Mouse (Mus musculus) embryonic facial prominence, embryonic 14.5 days (tissue): ENCODE data around the gene Angel2. TPM values are rescaled to one million over a fixed set of nuclear protein-coding genes. Genes with fewer than 3 reads are reported as not detected.

Source experiments
- ATAC-seq: fragments of 200-750 bp; cut with Nextera tagmentation; 2 replicates; pipeline ENCODE4 v1.8.0; 2017; ENCODE audit warnings: low read depth, moderate number of reproducible peaks, moderate TSS enrichment
- DNase-seq: peaks from one replicate; pipeline ENCODE4 v3.0.0-alpha.2; 2015; ENCODE audit warnings: low spot score
- H3K27ac ChIP-seq: fragments of 300-500 bp; sonication (generic); replicated peaks from 2 replicates; pipeline ENCODE4 v1.5.1; 2014; ENCODE audit warnings: low read depth, mild to moderate bottlenecking, low read length, moderate library complexity
- H3K27me3 ChIP-seq: fragments of 300-500 bp; sonication (generic); replicated peaks from 2 replicates; pipeline ENCODE4 v1.6.1; 2014; ENCODE audit warnings: low read length; ENCODE audit not compliant: control insufficient read depth, insufficient read depth
- H3K36me3 ChIP-seq: fragments of 300-500 bp; sonication (generic); 2 replicates; pipeline ENCODE4 v1.6.1; 2014; ENCODE audit warnings: low read length, mixed read lengths; ENCODE audit not compliant: control insufficient read depth, insufficient read depth
- H3K4me1 ChIP-seq: fragments of 300-500 bp; sonication (generic); 2 replicates; pipeline ENCODE4 v1.6.1; 2014; ENCODE audit warnings: antibody characterized with exemption, low read length; ENCODE audit not compliant: control insufficient read depth, insufficient read depth
- H3K4me2 ChIP-seq: fragments of 300-500 bp; sonication (generic); 2 replicates; pipeline ENCODE4 v1.6.1; 2014; ENCODE audit warnings: low read depth, mild to moderate bottlenecking, low read length, moderate library complexity, mixed read lengths
- H3K4me3 ChIP-seq: fragments of 300-500 bp; sonication (generic); 2 replicates; pipeline ENCODE4 v1.5.1; 2014; ENCODE audit warnings: low read depth, mild to moderate bottlenecking, low read length
- H3K9ac ChIP-seq: fragments of 300-500 bp; sonication (generic); 2 replicates; pipeline ENCODE4 v1.6.1; 2014; ENCODE audit warnings: low read depth, mild to moderate bottlenecking, low read length, moderate library complexity, mixed read lengths
- H3K9me3 ChIP-seq: fragments of 300-500 bp; sonication (generic); 2 replicates; pipeline ENCODE4 v1.6.1; 2016; ENCODE audit warnings: low read length; ENCODE audit not compliant: control insufficient read depth
- WGBS: fragments of 180-500 bp; shearing (Covaris S2); extraction: QIAGEN DNeasy Blood & Tissue Kit; methylation state at CpG from one replicate; pipeline ENCODE4 v1.1.7; 2014; 5-methylcytosine and 5-hydroxymethylcytosine counted together
- polyA plus RNA-seq: library from polyadenylated mRNA; unstranded; fragments of >200 nt; fragmentation: Nextera tagmentation; extraction: Ambion mirVana; gene quantifications from 2 replicates; pipeline ENCODE4 v1.2.1, GENCODE M21; 2014

The Angel2 gene
- polyA plus RNA-seq, 1 experiment from 2014 or later, result 37.4 TPM

DNA sequence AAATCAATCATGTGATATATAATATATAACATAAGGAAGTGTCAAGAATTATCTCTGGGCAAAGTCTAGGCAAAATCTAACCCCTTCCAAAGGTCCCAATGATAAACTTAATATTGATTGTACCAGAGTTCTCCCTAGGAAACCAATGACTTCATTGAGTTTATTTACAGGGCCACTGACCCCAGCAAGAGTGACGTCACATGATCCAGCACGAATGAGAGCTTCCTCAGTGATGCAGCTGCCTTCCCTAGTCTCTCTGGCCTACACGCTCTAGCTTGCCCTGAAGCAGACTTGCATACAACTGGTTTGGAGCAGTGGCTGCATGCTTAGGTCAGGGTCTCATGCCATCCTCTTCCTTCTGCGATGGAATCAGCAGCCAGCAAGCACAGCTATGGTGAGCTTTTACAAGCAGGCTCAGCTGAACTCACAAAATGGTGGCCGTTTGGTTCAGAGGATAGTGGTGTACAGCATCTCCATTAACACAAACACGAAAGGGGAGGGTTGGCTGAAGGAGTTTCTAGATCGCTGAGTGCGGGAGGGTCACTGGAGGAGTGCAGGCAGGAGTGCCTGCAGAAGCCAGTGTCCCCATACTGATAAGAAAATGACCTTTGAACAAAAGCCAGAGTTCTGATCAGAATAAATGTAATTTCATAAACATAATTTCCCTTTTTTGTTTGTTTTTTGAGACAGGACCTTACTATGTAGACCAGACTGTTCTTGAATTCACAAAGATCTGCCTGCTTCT lies 5.0 kb upstream of the Angel2 start:
- H3K27me3 ChIP-seq, result no peaks in the 10 kb centered on the region
- no peak for DNase-seq
- H3K9ac ChIP-seq, result no peak overlapping the region
- no peak overlapping the region for H3K4me3 ChIP-seq
- no peaks in the 10 kb centered on the region for H3K36me3 ChIP-seq
- 68% methylated on average over 8 of the region's 8 CpGs for WGBS
- no peak overlapping the region for H3K4me2 ChIP-seq
- no peak for ATAC-seq
- H3K4me1 ChIP-seq, result no peaks in the 10 kb centered on the region
- H3K9me3 ChIP-seq, result no peaks in the 10 kb centered on the region
- no peak overlapping the region for H3K27ac ChIP-seq

DNA sequence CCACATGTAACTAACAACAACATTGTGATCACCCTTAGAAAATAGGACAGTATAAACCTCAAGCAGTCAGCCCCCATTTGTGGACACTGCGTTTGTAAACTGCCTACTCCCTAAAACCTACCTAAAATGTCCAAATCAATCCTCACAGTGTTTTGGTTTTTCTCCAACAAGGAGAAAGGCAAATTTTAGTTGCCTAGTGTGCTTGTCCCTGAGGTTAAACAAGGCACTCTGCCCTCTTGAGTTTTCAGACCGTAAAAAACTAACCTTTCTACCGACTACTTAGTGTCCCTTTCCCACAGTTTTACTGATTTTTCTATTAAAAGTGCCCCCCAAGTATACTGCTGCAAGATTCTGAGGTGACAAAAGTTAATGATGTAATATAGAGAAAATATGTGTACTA lies 2.4 kb downstream of the Angel2 start:
- no peak for ATAC-seq
- H3K4me2 ChIP-seq, result peak overlapping the region; percentile 61
- H3K27me3 ChIP-seq, result no peaks in the 10 kb centered on the region
- no peak overlapping the region for H3K4me3 ChIP-seq
- H3K27ac ChIP-seq, result no peak overlapping the region
- H3K9ac ChIP-seq, result no peak overlapping the region
- no peak for DNase-seq
- 92% methylated on average over 3 of the region's 3 CpGs for WGBS
- H3K36me3 ChIP-seq, result no peaks in the 10 kb centered on the region
- H3K9me3 ChIP-seq, result no peaks in the 10 kb centered on the region
- H3K4me1 ChIP-seq, result peaks cover 9% of the 10 kb centered on the region

DNA sequence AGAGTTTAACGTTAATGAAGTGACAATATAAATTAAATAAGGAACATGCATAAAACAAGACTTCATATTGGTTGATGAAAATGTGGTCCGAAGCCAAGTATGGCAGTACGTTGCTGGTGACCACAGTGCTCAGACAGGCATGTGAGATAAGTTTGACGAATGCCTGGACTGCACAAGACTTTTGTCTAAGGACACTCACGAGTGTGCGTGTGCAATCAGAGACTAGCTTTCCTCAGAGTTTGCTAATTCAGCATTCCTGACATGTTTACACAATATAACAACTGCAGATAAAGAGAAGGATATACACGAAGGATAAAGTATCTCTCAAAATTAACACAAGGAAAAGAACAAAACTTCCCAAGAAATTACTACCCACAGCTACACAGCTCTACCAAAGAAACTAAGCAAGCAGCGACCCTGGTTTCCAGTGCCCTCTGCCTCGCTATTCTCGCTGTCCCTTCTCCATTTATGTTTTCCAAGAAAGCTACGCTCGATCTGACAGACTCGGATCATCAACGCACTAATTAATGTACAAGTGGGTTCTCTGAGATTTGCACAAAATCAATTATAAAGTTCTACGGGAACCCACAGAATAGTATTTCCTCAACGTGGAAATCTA lies 2.9 kb downstream of the Angel2 start:
- ATAC-seq (peak; percentile 4; the same call in 1 of the 2 replicates), DNase-seq (peak; percentile 34)
- Histone ChIP-seq H3K4me1 (peaks cover 9% of the 10 kb centered on the region), H3K27ac (peak overlapping the region; percentile 95), H3K4me2 (peak overlapping the region; percentile 61), H3K36me3 (0 out of 2 replicates have a peak, but pooled peaks cover 2% of the 10 kb centered on the region), H3K9me3 (no peaks in the 10 kb centered on the region), H3K27me3 (no peaks in the 10 kb centered on the region), H3K4me3 (peak overlapping the region; percentile 77), H3K9ac (peak overlapping the region; percentile 93)
- WGBS, result 22% methylated on average over 16 of the region's 16 CpGs

DNA sequence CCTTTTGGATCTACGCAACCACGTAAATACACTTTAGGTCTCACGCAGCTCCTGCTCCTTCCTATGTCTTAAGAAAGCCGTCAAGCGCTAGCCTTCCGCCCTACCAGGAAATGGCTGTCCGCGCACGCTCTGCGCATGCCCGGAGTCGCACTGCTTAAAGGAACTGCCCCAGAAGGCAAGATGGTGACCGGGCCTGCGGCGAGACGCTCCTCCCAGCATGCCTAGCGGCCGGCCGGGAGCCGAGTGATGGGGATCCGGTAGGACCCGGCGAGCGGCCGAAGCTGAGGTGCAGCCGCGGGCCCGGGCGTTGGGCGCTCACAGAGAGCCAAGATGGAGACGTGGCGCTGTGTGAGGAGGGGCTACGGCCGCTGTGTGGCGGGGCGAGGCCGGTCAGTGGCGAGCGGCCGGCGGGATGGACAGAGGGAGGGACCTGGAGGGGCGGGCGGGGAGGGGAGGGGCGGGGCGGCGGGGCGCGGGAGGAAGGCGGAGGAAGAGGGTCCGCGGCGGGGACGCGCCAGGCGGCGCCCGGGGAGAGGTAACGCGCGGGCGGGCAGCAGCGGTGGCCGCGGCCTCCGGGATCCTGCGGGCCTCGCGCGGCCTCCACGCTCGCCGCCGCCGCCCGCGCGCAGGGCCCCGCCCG lies 3.6 kb downstream of the Angel2 start:
- peak; percentile 97 for ATAC-seq

DNA sequence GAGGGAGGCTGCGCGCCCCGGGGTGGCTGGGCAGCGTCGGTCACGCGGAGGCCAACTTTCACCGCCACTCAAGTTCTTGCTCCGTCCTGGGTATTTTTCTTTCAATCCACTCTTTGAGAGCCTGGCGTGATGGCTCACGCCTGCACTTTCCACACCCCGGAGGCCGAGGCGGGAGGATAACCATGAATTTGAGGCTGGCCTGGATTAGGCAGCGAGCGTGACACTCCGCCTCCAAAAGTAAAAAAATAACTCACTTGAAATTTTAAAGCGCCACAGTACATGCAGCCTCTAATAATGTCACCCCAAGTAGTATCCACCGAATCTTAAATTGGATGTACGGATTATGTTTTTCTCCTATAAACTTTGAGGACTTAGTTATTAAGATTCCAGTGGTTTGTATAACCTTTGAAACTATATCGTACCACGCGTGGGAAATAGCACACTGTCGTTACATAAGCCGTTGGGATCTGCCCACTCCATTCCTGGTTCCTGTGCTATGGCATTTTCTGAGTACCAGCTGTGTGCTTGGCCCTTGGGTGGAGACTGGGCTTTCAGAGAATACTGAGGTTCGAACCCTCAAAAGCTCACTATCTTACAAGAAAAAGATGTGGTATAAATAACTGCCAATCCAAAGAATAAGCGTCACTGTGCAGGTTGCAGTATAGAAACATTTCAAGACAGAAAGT lies 4.2 kb downstream of the Angel2 start:
- H3K4me3 ChIP-seq, result peak overlapping the region; percentile 77
- H3K36me3 ChIP-seq, result peaks cover 12% of the 10 kb centered on the region
- ATAC-seq, result peak; percentile 48
- no peaks in the 10 kb centered on the region for H3K27me3 ChIP-seq
- DNase-seq, result peak; percentile 77
- H3K9me3 ChIP-seq, result no peaks in the 10 kb centered on the region
- peaks cover 9% of the 10 kb centered on the region for H3K4me1 ChIP-seq
- 5% methylated on average over 22 of the region's 27 CpGs for WGBS
- peak overlapping the region; percentile 93 for H3K9ac ChIP-seq
- H3K4me2 ChIP-seq, result peak overlapping the region; percentile 61
- peak overlapping the region; percentile 95 for H3K27ac ChIP-seq

More for the DNA sequence above, 3.6 kb downstream of the Angel2 start:
- no peaks in the 10 kb centered on the region for H3K27me3 ChIP-seq
- H3K4me3 ChIP-seq, result peak overlapping the region; percentile 77
- H3K36me3 ChIP-seq, result 0 out of 2 replicates have a peak, but pooled peaks cover 6% of the 10 kb centered on the region
- peak overlapping the region; percentile 95 for H3K27ac ChIP-seq
- H3K9me3 ChIP-seq, result no peaks in the 10 kb centered on the region
- peak; percentile 99 for DNase-seq
- peak overlapping the region; percentile 61 for H3K4me2 ChIP-seq
- peaks cover 9% of the 10 kb centered on the region for H3K4me1 ChIP-seq
- H3K9ac ChIP-seq, result peak overlapping the region; percentile 93
- 1% methylated on average over 33 of the region's 79 CpGs for WGBS

DNA sequence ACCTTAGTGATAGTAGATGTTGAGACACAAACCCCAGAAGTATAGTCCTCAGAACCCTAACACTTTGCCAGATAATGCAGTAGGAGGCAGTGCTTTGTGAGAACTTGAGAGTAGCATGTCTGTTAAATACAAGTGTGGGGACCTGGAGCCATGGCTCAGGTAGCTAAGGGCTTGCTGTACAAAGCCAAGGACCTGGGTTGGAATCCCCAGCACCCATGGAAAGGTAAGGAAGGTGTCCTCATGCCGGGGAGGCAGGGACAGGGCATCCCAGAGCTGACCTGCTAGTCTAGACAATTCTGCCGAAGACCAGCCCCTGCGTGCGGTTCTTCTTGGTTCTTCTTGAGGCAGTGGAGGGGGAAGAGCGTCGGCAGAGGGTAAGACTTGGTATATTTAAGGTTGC lies 5.3 kb downstream of the Angel2 start:
- no peak overlapping the region for H3K4me2 ChIP-seq
- H3K4me3 ChIP-seq, result no peak overlapping the region
- no peak for ATAC-seq
- no peak overlapping the region for H3K27ac ChIP-seq
- DNase-seq, result no peak
- no peaks in the 10 kb centered on the region for H3K9me3 ChIP-seq
- peaks cover 9% of the 10 kb centered on the region for H3K4me1 ChIP-seq
- WGBS, result 86% methylated on average over 6 of the region's 6 CpGs
- H3K27me3 ChIP-seq, result no peaks in the 10 kb centered on the region
- H3K9ac ChIP-seq, result no peak overlapping the region
- H3K36me3 ChIP-seq, result peaks cover 22% of the 10 kb centered on the region

DNA sequence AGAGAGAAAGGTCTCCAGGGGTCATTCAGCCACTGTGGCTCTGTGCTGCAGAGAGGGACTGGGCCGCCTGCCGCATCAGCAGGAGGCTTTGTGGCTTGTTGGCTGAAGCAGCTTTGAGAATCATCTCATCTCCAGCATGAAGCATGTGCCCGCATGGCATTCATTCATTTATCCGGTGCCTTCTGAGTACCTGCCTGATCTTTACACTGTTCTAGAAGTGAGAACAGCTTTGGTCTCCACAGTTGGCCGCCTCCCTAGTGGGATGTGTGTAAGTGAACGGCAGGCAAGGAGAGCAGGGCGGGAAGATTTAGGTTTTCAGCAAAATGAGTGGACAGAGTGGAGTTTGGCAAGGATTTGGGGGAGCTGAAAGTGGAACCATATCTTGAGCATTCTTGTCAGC lies 14.9 kb downstream of the Angel2 start:
- Histone ChIP-seq H3K4me1 (no peaks in the 10 kb centered on the region), H3K9me3 (no peaks in the 10 kb centered on the region), H3K9ac (no peak overlapping the region), H3K27ac (no peak overlapping the region), H3K4me2 (no peak overlapping the region), H3K36me3 (peaks cover 85% of the 10 kb centered on the region), H3K4me3 (no peak overlapping the region), H3K27me3 (no peaks in the 10 kb centered on the region)
- ATAC-seq (no peak), DNase-seq (no peak)
- WGBS, result 72% methylated on average over 7 of the region's 7 CpGs

DNA sequence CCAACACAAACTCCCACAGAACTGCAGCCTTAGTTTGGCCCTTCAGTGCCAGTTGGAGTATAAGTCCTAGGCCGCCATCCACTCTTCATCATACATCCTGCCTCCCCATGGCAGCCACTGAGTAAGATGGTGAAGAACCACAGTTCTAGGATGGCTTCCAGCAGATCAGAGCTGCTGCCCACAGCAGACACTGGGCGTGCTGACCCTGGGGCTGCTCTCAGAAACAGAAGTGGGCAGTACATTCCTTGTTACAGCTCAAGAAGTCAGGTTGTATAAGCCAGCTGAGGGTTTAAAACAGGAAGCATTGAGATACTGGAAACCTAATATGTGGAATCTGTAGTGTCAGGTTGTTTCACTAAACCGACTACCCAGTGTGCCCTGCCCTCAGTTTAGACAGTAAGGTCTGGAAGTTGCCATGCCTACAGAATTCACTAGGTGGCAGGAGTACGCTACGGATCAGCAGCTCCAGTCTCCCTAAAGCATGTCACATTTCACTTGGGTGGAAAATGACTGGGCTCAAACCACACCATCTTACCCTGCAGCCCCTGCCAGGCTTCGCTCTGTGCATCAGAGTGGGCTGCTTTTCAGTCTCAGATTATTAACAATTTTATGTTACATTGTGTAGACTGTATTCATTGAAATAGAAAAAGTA lies 19.3 kb downstream of the Angel2 start:
- DNase-seq (peak; percentile 81), ATAC-seq (peak; percentile 88)
- WGBS, result 42% methylated on average over 6 of the region's 6 CpGs
- H3K9me3 ChIP-seq, result no peaks in the 10 kb centered on the region
- no peak overlapping the region for H3K27ac ChIP-seq
- H3K4me2 ChIP-seq, result no peak overlapping the region
- peaks cover 97% of the 10 kb centered on the region for H3K36me3 ChIP-seq
- no peak overlapping the region for H3K4me3 ChIP-seq
- H3K4me1 ChIP-seq, result no peaks in the 10 kb centered on the region
- H3K9ac ChIP-seq, result no peak overlapping the region
- H3K27me3 ChIP-seq, result no peaks in the 10 kb centered on the region
